Mouse (Mus musculus) intestine, postnatal 0 days (tissue): Measurements from ENCODE around the gene Ajap1. TPM values are rescaled to one million over a fixed set of nuclear protein-coding genes. Genes with fewer than 3 reads are reported as not detected.

Experiments used
- ATAC-seq: fragments of 200-750 bp; cut with Nextera tagmentation; 2 replicates; pipeline ENCODE4 v1.8.0; 2017; ENCODE audit warnings: mild to moderate bottlenecking, moderate TSS enrichment, moderate library complexity
- H3K27ac ChIP-seq: fragments of 300-500 bp; sonication (generic); 2 replicates; pipeline ENCODE4 v1.5.1; 2014; ENCODE audit warnings: mild to moderate bottlenecking, low read depth, low read length, moderate library complexity
- H3K27me3 ChIP-seq: fragments of 300-500 bp; sonication (generic); replicated peaks from 2 replicates; pipeline ENCODE4 v1.6.1; 2014; ENCODE audit warnings: low read length, mixed read lengths; ENCODE audit not compliant: control insufficient read depth, insufficient read depth
- H3K36me3 ChIP-seq: fragments of 300-500 bp; sonication (generic); 2 replicates; pipeline ENCODE4 v1.6.1; 2014; ENCODE audit warnings: mild to moderate bottlenecking, moderate library complexity; ENCODE audit not compliant: control insufficient read depth, insufficient read depth
- H3K4me1 ChIP-seq: fragments of 300-500 bp; sonication (generic); replicated peaks from 2 replicates; pipeline ENCODE4 v1.6.1; 2014; ENCODE audit warnings: antibody characterized with exemption, low read length, mixed read lengths; ENCODE audit not compliant: control insufficient read depth, insufficient read depth
- H3K4me2 ChIP-seq: fragments of 300-500 bp; sonication (generic); replicated peaks from 2 replicates; pipeline ENCODE4 v1.6.1; 2014; ENCODE audit warnings: low read depth, mild to moderate bottlenecking, moderate library complexity
- H3K4me3 ChIP-seq: fragments of 300-500 bp; sonication (generic); 2 replicates; pipeline ENCODE4 v1.5.1; 2014; ENCODE audit warnings: low read depth, low read length
- H3K9ac ChIP-seq: fragments of 300-500 bp; sonication (generic); 2 replicates; pipeline ENCODE4 v1.6.1; 2014; ENCODE audit warnings: mild to moderate bottlenecking, low read depth, low read length
- H3K9me3 ChIP-seq: fragments of 300-500 bp; sonication (generic); 2 replicates; pipeline ENCODE4 v1.6.1; 2016; ENCODE audit warnings: mixed run types; ENCODE audit not compliant: control insufficient read depth
- CTCF ChIP-seq: sonication (generic); IDR thresholded peaks from 2 replicates; pipeline ENCODE4 v1.5.1; 2016; ENCODE audit warnings: low read depth, mild to moderate bottlenecking, control low read depth, antibody characterized with exemption, moderate library complexity
- WGBS: fragments of 180-500 bp; shearing (Covaris S2); extraction: QIAGEN DNeasy Blood & Tissue Kit; methylation state at CpG from one replicate; pipeline ENCODE4 v1.1.7; 2014; 5-methylcytosine and 5-hydroxymethylcytosine counted together
- polyA plus RNA-seq: library from polyadenylated mRNA; unstranded; fragments of >200 nt; fragmentation: Nextera tagmentation; extraction: Ambion mirVana; gene quantifications from 2 replicates; pipeline ENCODE4 v1.2.1, GENCODE M21; 2015

Gene Ajap1
- polyA plus RNA-seq, 1 experiment from 2014 or later, result 0.29 TPM

GRCm38 (mm10) chr4:153459503-153459902 lies 23.1 kb downstream of the Ajap1 start:
- 87% methylated on average over 9 of the region's 9 CpGs for WGBS
- Histone ChIP-seq H3K27me3 (no peaks in the 10 kb centered on the region), H3K9me3 (no peaks in the 10 kb centered on the region), H3K27ac (no peak overlapping the region), H3K4me3 (no peak overlapping the region), H3K4me2 (no peak overlapping the region), H3K4me1 (no peaks in the 10 kb centered on the region), H3K9ac (no peak overlapping the region), H3K36me3 (no peaks in the 10 kb centered on the region)
- no peak for ATAC-seq
- no peak for TF ChIP-seq CTCF

- H3K4me1 ChIP-seq, result no peaks in the 10 kb centered on the region
- no peaks in the 10 kb centered on the region for H3K9me3 ChIP-seq
- no peak overlapping the region for H3K4me3 ChIP-seq
- H3K4me2 ChIP-seq, result no peak overlapping the region
- WGBS, result 91% methylated on average over 15 of the region's 15 CpGs
- no peaks in the 10 kb centered on the region for H3K27me3 ChIP-seq
- H3K27ac ChIP-seq, result no peak overlapping the region
- no peak overlapping the region for H3K9ac ChIP-seq
- no peaks in the 10 kb centered on the region for H3K36me3 ChIP-seq
- TF ChIP-seq CTCF, result no peak
- ATAC-seq, result no peak
Measured at GRCm38 (mm10) chr4:153458821-153459220, 23.8 kb downstream of the Ajap1 start.

- Histone ChIP-seq H3K27ac (no peak overlapping the region), H3K4me2 (no peak overlapping the region), H3K27me3 (no peaks in the 10 kb centered on the region), H3K4me3 (no peak overlapping the region), H3K9ac (no peak overlapping the region), H3K4me1 (no peaks in the 10 kb centered on the region), H3K9me3 (no peaks in the 10 kb centered on the region), H3K36me3 (no peaks in the 10 kb centered on the region)
- no peak for TF ChIP-seq CTCF
- no peak for ATAC-seq
- WGBS, result 76% methylated on average over 7 of the region's 7 CpGs
Measured at GRCm38 (mm10) chr4:153453496-153453895, 29.1 kb downstream of the Ajap1 start.

- no peak overlapping the region for H3K4me2 ChIP-seq
- H3K36me3 ChIP-seq, result no peaks in the 10 kb centered on the region
- no peak for TF ChIP-seq CTCF
- H3K9ac ChIP-seq, result no peak overlapping the region
- H3K4me1 ChIP-seq, result no peaks in the 10 kb centered on the region
- WGBS, result 90% methylated on average over 8 of the region's 8 CpGs
- no peak overlapping the region for H3K27ac ChIP-seq
- no peak for ATAC-seq
- H3K4me3 ChIP-seq, result no peak overlapping the region
- H3K9me3 ChIP-seq, result no peaks in the 10 kb centered on the region
- H3K27me3 ChIP-seq, result no peaks in the 10 kb centered on the region
Measured at GRCm38 (mm10) chr4:153451516-153451915, 31.1 kb downstream of the Ajap1 start.

GRCm38 (mm10) chr4:153442522-153442921 lies 40.1 kb downstream of the Ajap1 start:
- Histone ChIP-seq H3K9ac (no peak overlapping the region), H3K27ac (no peak overlapping the region), H3K4me2 (no peak overlapping the region), H3K4me3 (no peak overlapping the region), H3K4me1 (no peaks in the 10 kb centered on the region), H3K27me3 (no peaks in the 10 kb centered on the region), H3K36me3 (no peaks in the 10 kb centered on the region), H3K9me3 (no peaks in the 10 kb centered on the region)
- WGBS, result 83% methylated on average over 10 of the region's 10 CpGs
- ATAC-seq, result no peak
- TF ChIP-seq CTCF, result no peak

GRCm38 (mm10) chr4:153439868-153440267 lies 42.7 kb downstream of the Ajap1 start:
- Histone ChIP-seq H3K27ac (no peak overlapping the region), H3K9me3 (no peaks in the 10 kb centered on the region), H3K4me3 (no peak overlapping the region), H3K36me3 (no peaks in the 10 kb centered on the region), H3K27me3 (no peaks in the 10 kb centered on the region), H3K9ac (no peak overlapping the region), H3K4me1 (no peaks in the 10 kb centered on the region), H3K4me2 (no peak overlapping the region)
- ATAC-seq, result no peak
- no peak for TF ChIP-seq CTCF
- WGBS, result 72% methylated on average over 11 of the region's 11 CpGs

GRCm38 (mm10) chr4:153439031-153439430 lies 43.6 kb downstream of the Ajap1 start:
- no peak overlapping the region for H3K9ac ChIP-seq
- H3K4me1 ChIP-seq, result no peaks in the 10 kb centered on the region
- H3K4me3 ChIP-seq, result no peak overlapping the region
- no peak overlapping the region for H3K4me2 ChIP-seq
- H3K36me3 ChIP-seq, result no peaks in the 10 kb centered on the region
- no peak for TF ChIP-seq CTCF
- no peak overlapping the region for H3K27ac ChIP-seq
- no peak for ATAC-seq
- H3K9me3 ChIP-seq, result no peaks in the 10 kb centered on the region
- 70% methylated on average over 12 of the region's 12 CpGs for WGBS
- H3K27me3 ChIP-seq, result no peaks in the 10 kb centered on the region
